Mouse (Mus musculus) left cerebral cortex, adult 18-20 months (tissue): Measurements from ENCODE around the gene Sema3b. TPM values are rescaled to one million over a fixed set of nuclear protein-coding genes. Genes with fewer than 3 reads are reported as not detected.
"Not testable (repeated sequence)": the region's sequence is repeated elsewhere in the genome, so short reads cannot be mapped to it uniquely, and the experiment has no call there.

ENCODE experiments used
- DNase-seq, 2 experiments: peaks; one replicate each; pipeline ENCODE4 v3.0.0; 2021 to 2022; ENCODE audit warnings: low spot score in 2 of 2, mixed read lengths in 1 of 2
- total RNA-seq, 2 experiments: library from RNA; stranded (reverse); gene quantifications; 2 replicates each; pipeline ENCODE4 v1.2.3; 2021

Sema3b gene
- total RNA-seq, 2 experiments from 2014 or later, result 3.5 to 4.5 TPM

- no peak for DNase-seq
These were observed 15.7 kb downstream of the Sema3b start for GRCm38 (mm10) chr9:107593101-107593976.

GRCm38 (mm10) chr9:107590773-107591060 is 18.3 kb downstream of the Sema3b start:
- DNase-seq, result no peak

- DNase-seq, result no peak
These were observed 18.8 kb downstream of the Sema3b start for GRCm38 (mm10) chr9:107590058-107590772.

GRCm38 (mm10) chr9:107587833-107588639 is 21.0 kb downstream of the Sema3b start:
- no peak for DNase-seq

GRCm38 (mm10) chr9:107586974-107587832 is 21.8 kb downstream of the Sema3b start, which contains the start of gene Ifrd2:
Gene Ifrd2, plus strand, starts transcription at chr9:107587642.
- peak; percentile 98 to 99 for DNase-seq

- no peak for DNase-seq
These were observed 22.5 kb downstream of the Sema3b start for GRCm38 (mm10) chr9:107586504-107586903.

GRCm38 (mm10) chr9:107583174-107583573 is 25.9 kb downstream of the Sema3b start:
- no peak for DNase-seq

GRCm38 (mm10) chr9:107582509-107583062 is 26.4 kb downstream of the Sema3b start:
- no peak for DNase-seq

GRCm38 (mm10) chr9:107581584-107581983 is 27.4 kb downstream of the Sema3b start:
- no peak for DNase-seq

- peak; percentile 83 to 90 for DNase-seq
These were observed 28.3 kb downstream of the Sema3b start, which contains the start of gene Hyal3 for GRCm38 (mm10) chr9:107580501-107581317. Gene Hyal3, plus strand, starts transcription at chr9:107580818.

- no peak for DNase-seq
These were observed 29.8 kb downstream of the Sema3b start for GRCm38 (mm10) chr9:107579023-107579900.

GRCm38 (mm10) chr9:107578587-107578986 is 30.4 kb downstream of the Sema3b start, which contains the start of gene Naa80:
Gene Naa80, plus strand, starts transcription at chr9:107578887.
- DNase-seq, result no peak

GRCm38 (mm10) chr9:107577871-107578270 is 31.2 kb downstream of the Sema3b start:
- DNase-seq, result no peak

GRCm38 (mm10) chr9:107576357-107577107 is 32.5 kb downstream of the Sema3b start, which contains the start of gene Hyal1:
Gene Hyal1, plus strand, starts transcription at chr9:107576927.
- no peak for DNase-seq

GRCm38 (mm10) chr9:107575579-107576356 is 33.3 kb downstream of the Sema3b start:
- no peak for DNase-seq

- DNase-seq, result not testable (repeated sequence)
These were observed 35.3 kb downstream of the Sema3b start for GRCm38 (mm10) chr9:107573774-107574173.

GRCm38 (mm10) chr9:107572327-107572662 is 36.7 kb downstream of the Sema3b start:
- no peak for DNase-seq
